Mouse (Mus musculus) limb, embryonic 10.5 days (tissue): Measurements from ENCODE around the gene Hmgb1. TPM values are rescaled to one million over a fixed set of nuclear protein-coding genes. Genes with fewer than 3 reads are reported as not detected.

Source experiments
- DNase-seq: peaks from one replicate; pipeline ENCODE4 v3.0.0-alpha.2; 2017; ENCODE audit warnings: low spot score
- H3K27ac ChIP-seq: fragments of 300-500 bp; sonication (generic); 2 replicates; pipeline ENCODE4 v1.5.1; 2016; ENCODE audit warnings: mild to moderate bottlenecking
- H3K27me3 ChIP-seq: fragments of 300-500 bp; sonication (generic); 2 replicates; pipeline ENCODE4 v1.6.1; 2016; ENCODE audit warnings: low read depth, mild to moderate bottlenecking; ENCODE audit not compliant: poor library complexity, severe bottlenecking
- H3K36me3 ChIP-seq: fragments of 300-500 bp; sonication (generic); 2 replicates; pipeline ENCODE4 v1.6.1; 2016; ENCODE audit warnings: mild to moderate bottlenecking, moderate library complexity
- H3K4me1 ChIP-seq: fragments of 300-500 bp; sonication (generic); 2 replicates; pipeline ENCODE4 v1.6.1; 2016
- H3K4me3 ChIP-seq: fragments of 300-500 bp; sonication (generic); 2 replicates; pipeline ENCODE4 v1.5.1; 2016; ENCODE audit warnings: mild to moderate bottlenecking, moderate library complexity
- H3K9me3 ChIP-seq: fragments of 300-500 bp; sonication (generic); replicated peaks from 2 replicates; pipeline ENCODE4 v1.6.1; 2016; ENCODE audit warnings: mild to moderate bottlenecking
- WGBS: fragments of 180-500 bp; shearing (Covaris S2); methylation state at CpG from one replicate; pipeline ENCODE4 v1.1.7; 2016; 5-methylcytosine and 5-hydroxymethylcytosine counted together
- polyA plus RNA-seq: library from polyadenylated mRNA; unstranded; fragments of >200 nt; fragmentation: Nextera tagmentation; extraction: Ambion mirVana; gene quantifications from 2 replicates; pipeline ENCODE4 v1.2.1, GENCODE M21; 2016

Hmgb1 gene
- polyA plus RNA-seq, 1 experiment from 2014 or later = 1,835 TPM

GRCm38 (mm10) chr5:149015335-149016201, 168.7 kb downstream of the Hmgb1 start:
- Histone ChIP-seq H3K4me1 (peaks cover 30% of the 10 kb centered on the region), H3K27ac (peak overlapping the region; percentile 89), H3K9me3 (no peaks in the 10 kb centered on the region), H3K36me3 (no peaks in the 10 kb centered on the region), H3K27me3 (no peaks in the 10 kb centered on the region), H3K4me3 (peak overlapping the region; percentile 66)
- peak; percentile 70 for DNase-seq
- WGBS = 2% methylated on average over 37 of the region's 37 CpGs

- Histone ChIP-seq H3K4me1 (peaks cover 28% of the 10 kb centered on the region), H3K36me3 (no peaks in the 10 kb centered on the region), H3K9me3 (no peaks in the 10 kb centered on the region), H3K27me3 (no peaks in the 10 kb centered on the region), H3K4me3 (peak overlapping the region; percentile 66), H3K27ac (peak overlapping the region; percentile 89)
- WGBS = 6% methylated on average over 17 of the region's 17 CpGs
- peak; percentile 55 for DNase-seq
Measured at GRCm38 (mm10) chr5:149014600-149015268, 169.6 kb downstream of the Hmgb1 start.

- Histone ChIP-seq H3K4me3 (no peak overlapping the region), H3K27ac (peak overlapping the region; percentile 53; the same call in 1 of the 2 replicates), H3K27me3 (no peaks in the 10 kb centered on the region), H3K9me3 (no peaks in the 10 kb centered on the region), H3K4me1 (peaks cover 28% of the 10 kb centered on the region), H3K36me3 (no peaks in the 10 kb centered on the region)
- peak; percentile 36 for DNase-seq
- WGBS = 59% methylated on average over 7 of the region's 7 CpGs
Measured at GRCm38 (mm10) chr5:149013817-149014508, 170.3 kb downstream of the Hmgb1 start.

- no peak for DNase-seq
- H3K27me3 ChIP-seq = no peaks in the 10 kb centered on the region
- 89% methylated on average over 3 of the region's 3 CpGs for WGBS
- no peak overlapping the region for H3K27ac ChIP-seq
- H3K9me3 ChIP-seq = no peaks in the 10 kb centered on the region
- peaks cover 32% of the 10 kb centered on the region for H3K4me1 ChIP-seq
- no peak overlapping the region for H3K4me3 ChIP-seq
- no peaks in the 10 kb centered on the region for H3K36me3 ChIP-seq
Measured at GRCm38 (mm10) chr5:149009111-149009510, 175.2 kb downstream of the Hmgb1 start.

- H3K9me3 ChIP-seq = no peaks in the 10 kb centered on the region
- H3K4me1 ChIP-seq = peaks cover 41% of the 10 kb centered on the region
- H3K27ac ChIP-seq = peak overlapping the region; percentile 88
- no peaks in the 10 kb centered on the region for H3K27me3 ChIP-seq
- no peaks in the 10 kb centered on the region for H3K36me3 ChIP-seq
- 72% methylated on average over 5 of the region's 5 CpGs for WGBS
- no peak for DNase-seq
- peak overlapping the region; percentile 29 for H3K4me3 ChIP-seq
Measured at GRCm38 (mm10) chr5:149007295-149007646, 177.0 kb downstream of the Hmgb1 start.

- H3K27ac ChIP-seq = peak overlapping the region; percentile 88
- peak overlapping the region; percentile 29 for H3K4me3 ChIP-seq
- no peaks in the 10 kb centered on the region for H3K9me3 ChIP-seq
- no peaks in the 10 kb centered on the region for H3K36me3 ChIP-seq
- DNase-seq = peak; percentile 100
- peaks cover 48% of the 10 kb centered on the region for H3K4me1 ChIP-seq
- 17% methylated on average over 26 of the region's 26 CpGs for WGBS
- no peaks in the 10 kb centered on the region for H3K27me3 ChIP-seq
Measured at GRCm38 (mm10) chr5:149006362-149007294, 177.7 kb downstream of the Hmgb1 start.

- Histone ChIP-seq H3K4me3 (peak overlapping the region; percentile 29), H3K36me3 (no peaks in the 10 kb centered on the region), H3K4me1 (peaks cover 50% of the 10 kb centered on the region), H3K27me3 (no peaks in the 10 kb centered on the region), H3K27ac (peak overlapping the region; percentile 88), H3K9me3 (no peaks in the 10 kb centered on the region)
- peak; percentile 38 for DNase-seq
- 67% methylated on average over 9 of the region's 9 CpGs for WGBS
Measured at GRCm38 (mm10) chr5:149005701-149006361, 178.5 kb downstream of the Hmgb1 start.

- 43% methylated on average over 9 of the region's 9 CpGs for WGBS
- Histone ChIP-seq H3K27ac (peak overlapping the region; percentile 88), H3K4me1 (peaks cover 50% of the 10 kb centered on the region), H3K36me3 (no peaks in the 10 kb centered on the region), H3K9me3 (no peaks in the 10 kb centered on the region), H3K4me3 (no peak overlapping the region), H3K27me3 (no peaks in the 10 kb centered on the region)
- no peak for DNase-seq
Measured at GRCm38 (mm10) chr5:149005083-149005482, 179.2 kb downstream of the Hmgb1 start.

- Histone ChIP-seq H3K27ac (peak overlapping the region; percentile 79), H3K36me3 (no peaks in the 10 kb centered on the region), H3K4me3 (no peak overlapping the region), H3K9me3 (no peaks in the 10 kb centered on the region), H3K27me3 (no peaks in the 10 kb centered on the region), H3K4me1 (peaks cover 55% of the 10 kb centered on the region)
- DNase-seq = no peak
- 41% methylated on average over 2 of the region's 2 CpGs for WGBS
Measured at GRCm38 (mm10) chr5:149003137-149003536, 181.2 kb downstream of the Hmgb1 start.

- Histone ChIP-seq H3K36me3 (no peaks in the 10 kb centered on the region), H3K4me3 (no peak overlapping the region), H3K27ac (peak overlapping the region; percentile 79), H3K4me1 (peaks cover 55% of the 10 kb centered on the region), H3K27me3 (no peaks in the 10 kb centered on the region), H3K9me3 (no peaks in the 10 kb centered on the region)
- no peak for DNase-seq
- 74% methylated on average over 6 of the region's 6 CpGs for WGBS
Measured at GRCm38 (mm10) chr5:149002803-149003115, 181.5 kb downstream of the Hmgb1 start.

- Histone ChIP-seq H3K27ac (peak overlapping the region; percentile 79), H3K4me1 (peaks cover 52% of the 10 kb centered on the region), H3K36me3 (no peaks in the 10 kb centered on the region), H3K4me3 (no peak overlapping the region), H3K9me3 (no peaks in the 10 kb centered on the region), H3K27me3 (no peaks in the 10 kb centered on the region)
- no peak for DNase-seq
- 53% methylated on average over 20 of the region's 20 CpGs for WGBS
Measured at GRCm38 (mm10) chr5:149002034-149002802, 182.1 kb downstream of the Hmgb1 start.
